Mouse (Mus musculus) spleen, adult 2 months (tissue): ENCODE data around the gene Cdh13. TPM values are rescaled to one million over a fixed set of nuclear protein-coding genes. Genes with fewer than 3 reads are reported as not detected.

ENCODE experiments used
- DNase-seq, 2 experiments: peaks; one replicate each; pipeline versions ENCODE4 v3.0.0 to v3.0.0-alpha.2; 2012 to 2021; ENCODE audit warnings: low spot score in 2 of 2, low read depth in 1 of 2
- H3K27ac ChIP-seq: fragments of 200-500 bp; 2 replicates; pipeline ENCODE4 v1.5.1; 2012; ENCODE audit warnings: low read length, inconsistent platforms; ENCODE audit not compliant: insufficient read depth
- H3K27me3 ChIP-seq: fragments of 200-500 bp; 2 replicates; pipeline ENCODE4 v1.6.1; 2012; ENCODE audit warnings: mild to moderate bottlenecking, moderate library complexity, low read length, inconsistent platforms; ENCODE audit not compliant: control insufficient read depth, insufficient read depth
- H3K36me3 ChIP-seq: fragments of 200-500 bp; 2 replicates; pipeline ENCODE4 v1.6.1; 2012; ENCODE audit warnings: mild to moderate bottlenecking, low read length, inconsistent platforms; ENCODE audit not compliant: control insufficient read depth, insufficient read depth
- H3K4me1 ChIP-seq: fragments of 200-500 bp; 2 replicates; pipeline ENCODE4 v1.6.1; 2011; ENCODE audit warnings: inconsistent platforms; ENCODE audit not compliant: control insufficient read depth, insufficient read depth, insufficient read length
- H3K4me3 ChIP-seq: fragments of 200-500 bp; 2 replicates; pipeline ENCODE4 v1.5.1; 2011; ENCODE audit warnings: mild to moderate bottlenecking, inconsistent platforms; ENCODE audit not compliant: insufficient read depth, insufficient read length; ENCODE audit errors: extremely low read depth
- CTCF ChIP-seq: fragments of 200-500 bp; IDR thresholded peaks from 2 replicates; pipeline ENCODE4 v1.5.1; 2011; ENCODE audit warnings: mild to moderate bottlenecking, inconsistent platforms; ENCODE audit not compliant: insufficient read depth, insufficient read length, insufficient replicate concordance; ENCODE audit errors: extremely low read depth
- POLR2A ChIP-seq: fragments of 200-500 bp; IDR thresholded peaks from 2 replicates; pipeline ENCODE4 v1.6.1; 2011; ENCODE audit warnings: low read depth, low read length, inconsistent platforms
- WGBS: fragments of 180-500 bp; shearing (Covaris S2); methylation state at CpG from one replicate; pipeline ENCODE4 v1.1.7; 2018; 5-methylcytosine and 5-hydroxymethylcytosine counted together
- polyA plus RNA-seq: library from polyadenylated mRNA; depleted of rRNA; stranded (reverse); fragments of >200 nt; gene quantifications from 2 replicates; pipeline ENCODE4 v1.2.3, GENCODE M21; 2012

Cdh13 gene
- polyA plus RNA-seq, 1 experiment: 0.50 TPM

DNA sequence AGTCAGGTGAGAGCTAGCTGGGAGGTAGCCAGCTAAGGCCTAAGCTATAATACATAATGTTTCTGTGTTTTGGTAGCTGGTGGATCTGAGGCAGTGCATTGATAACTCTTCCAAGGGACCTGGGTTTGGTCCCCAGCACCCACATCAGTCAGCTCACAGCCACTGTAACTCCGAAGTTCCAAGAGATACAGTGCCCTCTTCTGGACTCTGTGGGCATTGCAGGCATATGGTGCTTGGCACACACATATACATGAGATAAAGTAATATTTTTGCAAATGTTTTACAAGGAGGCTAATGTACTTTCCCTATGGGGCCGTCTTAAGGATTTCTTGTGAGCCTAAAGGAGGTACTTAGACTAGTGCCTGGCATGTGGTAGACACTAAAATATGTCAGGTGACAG lies 755.8 kb downstream of the Cdh13 start:
- no peak for DNase-seq
- H3K27ac ChIP-seq: no peak overlapping the region
- H3K4me1 ChIP-seq: no peaks in the 10 kb centered on the region
- H3K4me3 ChIP-seq: no peak overlapping the region
- H3K27me3 ChIP-seq: no peaks in the 10 kb centered on the region
- TF ChIP-seq POLR2A (no peak), CTCF (no peak)
- no peaks in the 10 kb centered on the region for H3K36me3 ChIP-seq
- WGBS: 79% methylated on average over 2 of the region's 2 CpGs

DNA sequence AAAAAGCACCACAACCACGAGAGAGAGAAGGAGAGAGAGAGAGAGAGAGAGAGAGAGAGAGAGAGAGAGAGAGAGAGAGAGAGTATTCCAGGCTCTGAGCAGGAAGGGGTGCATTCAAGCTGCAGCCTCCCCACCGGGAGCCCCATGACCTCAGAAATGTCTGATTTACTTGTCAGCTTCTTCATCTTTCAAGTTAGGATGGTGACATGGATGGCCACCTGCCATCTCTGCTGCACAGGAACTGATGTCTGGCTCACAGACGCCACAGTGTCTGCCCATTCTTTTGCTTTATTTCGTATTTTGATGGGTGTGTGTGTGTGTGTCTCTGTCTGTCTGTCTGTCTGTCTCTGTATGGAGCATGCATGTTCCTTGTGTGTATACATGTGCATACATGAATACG lies 774.3 kb downstream of the Cdh13 start:
- H3K4me1 ChIP-seq: no peaks in the 10 kb centered on the region
- no peak for DNase-seq
- no peak overlapping the region for H3K4me3 ChIP-seq
- H3K27ac ChIP-seq: no peak overlapping the region
- TF ChIP-seq CTCF (no peak), POLR2A (no peak)
- H3K36me3 ChIP-seq: no peaks in the 10 kb centered on the region
- 70% methylated on average over 5 of the region's 5 CpGs for WGBS
- H3K27me3 ChIP-seq: no peaks in the 10 kb centered on the region

DNA sequence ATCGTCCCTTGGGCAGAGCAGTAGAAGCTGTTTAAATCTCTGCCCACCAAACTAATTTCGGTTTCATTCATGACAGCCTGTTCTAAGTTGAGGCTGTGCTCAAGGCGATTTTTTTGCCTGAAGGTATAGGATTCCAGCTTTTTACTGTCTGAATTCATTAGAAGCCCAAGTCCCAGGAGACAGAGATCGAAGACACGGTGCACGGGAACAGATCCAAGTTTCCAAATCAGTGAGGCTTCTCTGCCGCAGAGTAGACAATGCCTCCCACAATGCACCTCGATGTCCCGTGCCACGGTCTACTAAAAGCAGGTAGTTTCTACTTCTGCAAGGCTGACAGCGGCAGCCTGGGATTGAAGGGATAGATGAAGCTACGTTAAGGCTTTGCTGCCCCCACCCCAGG lies 778.1 kb downstream of the Cdh13 start:
- DNase-seq: no peak
- H3K27ac ChIP-seq: no peak overlapping the region
- TF ChIP-seq POLR2A: no peak
- TF ChIP-seq CTCF: no peak
- H3K27me3 ChIP-seq: no peaks in the 10 kb centered on the region
- H3K36me3 ChIP-seq: no peaks in the 10 kb centered on the region
- 86% methylated on average over 12 of the region's 12 CpGs for WGBS
- no peaks in the 10 kb centered on the region for H3K4me1 ChIP-seq
- H3K4me3 ChIP-seq: no peak overlapping the region

DNA sequence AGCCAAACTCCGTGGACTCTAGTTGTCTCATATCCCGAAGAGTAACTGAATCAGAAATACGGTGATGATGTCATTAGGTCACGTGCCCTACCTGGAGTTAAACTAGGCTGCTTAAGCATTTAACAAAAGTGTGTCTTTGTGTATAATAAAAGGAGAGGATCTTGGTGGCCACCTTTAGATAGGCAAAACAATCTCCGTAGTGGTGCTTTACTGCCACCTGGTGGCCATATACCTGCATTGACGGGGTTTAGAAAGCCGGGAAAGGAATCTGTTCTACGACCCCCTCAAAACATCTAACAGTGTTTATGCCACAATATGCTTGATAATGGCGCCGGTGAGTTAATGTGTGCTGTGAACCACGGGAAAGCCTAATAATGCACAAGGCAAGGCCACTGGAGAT lies 781.0 kb downstream of the Cdh13 start:
- Histone ChIP-seq H3K36me3 (no peaks in the 10 kb centered on the region), H3K4me1 (no peaks in the 10 kb centered on the region), H3K27me3 (no peaks in the 10 kb centered on the region), H3K27ac (no peak overlapping the region), H3K4me3 (no peak overlapping the region)
- TF ChIP-seq CTCF (no peak), POLR2A (no peak)
- no peak for DNase-seq
- WGBS: 19% methylated on average over 11 of the region's 11 CpGs

DNA sequence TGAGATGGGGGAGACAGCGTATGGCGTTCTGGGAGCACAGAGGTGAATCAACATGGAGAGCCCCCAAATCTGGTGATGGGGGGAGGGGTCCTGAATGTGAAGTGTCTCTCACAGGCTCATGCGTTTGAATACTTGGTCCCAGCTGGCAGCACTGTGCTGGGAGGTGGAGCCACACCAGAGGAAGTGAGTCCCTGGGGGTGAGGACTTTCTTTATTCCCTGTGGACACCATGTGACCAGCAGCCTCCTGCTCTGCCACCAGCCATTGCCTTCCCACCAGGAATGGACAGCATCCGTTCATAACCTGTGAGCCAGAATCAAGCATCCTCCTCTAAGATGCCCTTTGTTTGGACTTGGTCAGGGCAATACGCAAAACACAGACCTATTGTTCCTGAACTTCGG lies 788.8 kb downstream of the Cdh13 start:
- TF ChIP-seq CTCF (no peak), POLR2A (no peak)
- no peaks in the 10 kb centered on the region for H3K27me3 ChIP-seq
- H3K27ac ChIP-seq: no peak overlapping the region
- H3K4me3 ChIP-seq: no peak overlapping the region
- H3K36me3 ChIP-seq: no peaks in the 10 kb centered on the region
- 76% methylated on average over 6 of the region's 6 CpGs for WGBS
- no peak for DNase-seq
- H3K4me1 ChIP-seq: no peaks in the 10 kb centered on the region

DNA sequence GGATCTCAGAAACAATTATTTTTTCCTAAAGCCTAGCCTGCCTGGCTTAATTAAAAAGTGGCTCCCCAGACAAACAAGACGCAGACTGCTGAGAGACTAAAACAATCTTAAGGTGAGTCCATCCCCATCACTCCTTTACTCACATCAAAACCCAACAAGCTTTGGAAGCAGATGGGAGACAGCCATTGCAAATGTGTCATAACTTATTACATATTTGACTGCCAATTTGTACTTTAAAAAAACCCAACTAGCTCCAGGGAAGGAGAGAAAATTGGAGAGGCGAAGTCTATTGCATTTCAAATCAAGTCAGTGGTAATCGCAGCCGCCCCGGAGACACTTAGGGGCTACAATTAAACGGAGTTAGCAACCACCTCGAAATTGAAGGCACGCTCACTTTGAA lies 801.5 kb downstream of the Cdh13 start:
- no peaks in the 10 kb centered on the region for H3K27me3 ChIP-seq
- no peak overlapping the region for H3K4me3 ChIP-seq
- H3K36me3 ChIP-seq: no peaks in the 10 kb centered on the region
- no peak for TF ChIP-seq POLR2A
- TF ChIP-seq CTCF: no peak
- DNase-seq: no peak
- H3K27ac ChIP-seq: no peak overlapping the region
- 85% methylated on average over 8 of the region's 8 CpGs for WGBS
- no peaks in the 10 kb centered on the region for H3K4me1 ChIP-seq

DNA sequence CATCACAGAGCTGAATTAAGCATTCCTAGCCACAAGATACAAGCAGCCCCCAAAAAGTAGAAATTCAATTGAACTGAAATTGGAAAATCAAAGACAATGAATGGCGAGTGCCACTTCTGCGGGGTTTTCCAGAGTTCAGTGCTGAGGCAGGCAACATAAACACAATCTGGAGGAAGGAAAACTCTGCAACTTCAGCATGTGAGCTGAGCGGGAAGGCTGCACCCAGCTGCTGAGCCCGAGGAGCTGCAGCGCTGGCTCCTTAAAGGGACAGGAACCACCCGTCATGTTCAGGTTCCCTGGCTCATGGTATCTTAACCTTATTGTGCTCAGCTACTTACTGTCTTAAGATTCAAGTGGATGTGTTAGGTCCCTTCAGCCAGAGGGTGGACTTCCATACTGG lies 814.7 kb downstream of the Cdh13 start:
- Histone ChIP-seq H3K27me3 (no peaks in the 10 kb centered on the region), H3K27ac (no peak overlapping the region), H3K4me1 (no peaks in the 10 kb centered on the region), H3K4me3 (no peak overlapping the region), H3K36me3 (no peaks in the 10 kb centered on the region)
- TF ChIP-seq POLR2A: no peak
- no peak for TF ChIP-seq CTCF
- no peak for DNase-seq
- 40% methylated on average over 6 of the region's 6 CpGs for WGBS
